ENCODE assay signal across 30 mouse cellular contexts in genomic region chr12:77428165-77428564, GRCm38 (mm10).
"Had no signal": no experiment of that assay in that cellular context is flagged by ENCODE, and none has a peak within 500 bp of the region (broad histone marks: within the 10 kb centered on the region; RNA-seq: fewer than 3 reads in every experiment).

No protein-coding gene starts in this region.

- H3K9me3 ChIP-seq: limb, embryonic 10.5 days; limb, embryonic 12.5 days; limb, embryonic 13.5 days; limb, embryonic 15.5 days; liver, embryonic 12.5 days; liver, embryonic 13.5 days; liver, embryonic 15.5 days; lung, embryonic 15.5 days; megakaryocyte, embryonic 14.5 days; midbrain, embryonic 10.5 days; midbrain, embryonic 12.5 days; midbrain, embryonic 13.5 days; midbrain, embryonic 15.5 days had no signal

- H3K27ac ChIP-seq: left cerebral cortex, adult 2 months; limb, embryonic 10.5 days; limb, embryonic 12.5 days; limb, embryonic 13.5 days; limb, embryonic 15.5 days; liver, embryonic 12.5 days; liver, embryonic 13.5 days; liver, embryonic 14.5 days; liver, embryonic 15.5 days; lung, embryonic 15.5 days; macrophage; midbrain, embryonic 10.5 days; midbrain, embryonic 12.5 days; midbrain, embryonic 13.5 days; midbrain, embryonic 15.5 days had no signal

- ATAC-seq: liver, embryonic 12.5 days; liver, postnatal 0 days; lung, postnatal 0 days; midbrain, embryonic 13.5 days; midbrain, embryonic 15.5 days; midbrain, embryonic 16.5 days had no signal

- DNase-seq: left cerebral cortex, postnatal 4 days; liver; liver, embryonic 13.5 days; liver, postnatal 0 days; lung, adult 18-20 months; lung, adult 2 months; lung, embryonic 14.5 days; lung, postnatal 10 days; lung, postnatal 14 days; lung, postnatal 36 days; lung, postnatal 4 days had no signal

- H3K4me1 ChIP-seq: limb, embryonic 10.5 days; limb, embryonic 12.5 days; limb, embryonic 13.5 days; limb, embryonic 15.5 days; liver, embryonic 12.5 days; liver, embryonic 13.5 days; liver, embryonic 15.5 days; lung, embryonic 15.5 days; midbrain, embryonic 12.5 days; midbrain, embryonic 15.5 days had no signal

- H3K9ac ChIP-seq: limb, embryonic 12.5 days; limb, embryonic 13.5 days; limb, embryonic 15.5 days; liver, embryonic 12.5 days; liver, embryonic 13.5 days; liver, embryonic 14.5 days; liver, embryonic 15.5 days; liver, postnatal 0 days; lung, embryonic 14.5 days; lung, embryonic 15.5 days; midbrain, embryonic 12.5 days; midbrain, embryonic 13.5 days; midbrain, embryonic 15.5 days had no signal

- H3K4me3 ChIP-seq: left cerebral cortex, adult 2 months; limb, embryonic 10.5 days; limb, embryonic 12.5 days; limb, embryonic 13.5 days; limb, embryonic 15.5 days; liver, embryonic 12.5 days; liver, embryonic 13.5 days; liver, embryonic 15.5 days; lung, embryonic 15.5 days; megakaryocyte, embryonic 14.5 days; midbrain, embryonic 10.5 days; midbrain, embryonic 12.5 days; midbrain, embryonic 13.5 days; midbrain, embryonic 15.5 days; myocyte had no signal

- H3K4me2 ChIP-seq: limb, embryonic 12.5 days; limb, embryonic 13.5 days; limb, embryonic 15.5 days; liver, embryonic 11.5 days; liver, embryonic 12.5 days; liver, embryonic 13.5 days; liver, embryonic 15.5 days; lung, embryonic 14.5 days; lung, embryonic 15.5 days; midbrain, embryonic 12.5 days; midbrain, embryonic 13.5 days; midbrain, embryonic 15.5 days had no signal

- H3K27me3 ChIP-seq: limb, embryonic 12.5 days; limb, embryonic 13.5 days; limb, embryonic 15.5 days; liver, embryonic 12.5 days; liver, embryonic 13.5 days; liver, embryonic 15.5 days; lung, embryonic 15.5 days; megakaryocyte, embryonic 14.5 days; midbrain, embryonic 12.5 days; midbrain, embryonic 13.5 days; midbrain, embryonic 15.5 days had no signal

- H3K36me3 ChIP-seq: limb, embryonic 10.5 days; limb, embryonic 12.5 days; limb, embryonic 13.5 days; limb, embryonic 15.5 days; liver, embryonic 12.5 days; liver, embryonic 13.5 days; liver, embryonic 15.5 days; lung, embryonic 15.5 days; midbrain, embryonic 10.5 days; midbrain, embryonic 12.5 days; midbrain, embryonic 13.5 days; midbrain, embryonic 15.5 days had no signal
